Mouse (Mus musculus): ENCODE measurements around the gene Etv6. TPM values are rescaled to one million over a fixed set of nuclear protein-coding genes. Genes with fewer than 3 reads are reported as not detected.

Gene Etv6
- polyA plus RNA-seq, 1 experiment, result 16.2 TPM

GRCm38 (mm10) chr6:134158201-134158600 lies 122.7 kb downstream of the Etv6 start:
- Histone ChIP-seq H3K4me1 (ENCODE audit: control insufficient read depth, insufficient read depth, insufficient read length, low read length) (peaks cover 12% of the 10 kb centered on the region; the same call in 1 of the 2 replicates), H3K27ac (ENCODE audit: insufficient read depth, low read depth, low read length) (no peak overlapping the region), H3K4me3 (ENCODE audit: low read depth, low read length) (no peak overlapping the region), H3K36me3 (ENCODE audit: control insufficient read depth, insufficient read depth, low read length) (peaks cover 12% of the 10 kb centered on the region; the same call in 1 of the 2 replicates), H3K27me3 (ENCODE audit: control insufficient read depth, insufficient read depth, low read length) (no peaks in the 10 kb centered on the region)
- WGBS, result 39% methylated on average over 2 of the region's 2 CpGs
- TF ChIP-seq CTCF (IDR thresholded peaks at IDR 0.05; ENCODE audit: extremely low read depth, insufficient read length, insufficient replicate concordance, low read depth, low read length) (no peak), POLR2A (IDR thresholded peaks at IDR 0.05; ENCODE audit: low read depth, low read length) (no peak)

- WGBS, result 84% methylated on average over 4 of the region's 4 CpGs
Measured at GRCm38 (mm10) chr6:134159672-134160071, 124.2 kb downstream of the Etv6 start.

GRCm38 (mm10) chr6:134161040-134161439 lies 125.5 kb downstream of the Etv6 start:
- WGBS, result 57% methylated on average over 13 of the region's 13 CpGs
- no peaks in the 10 kb centered on the region for H3K27me3 ChIP-seq (ENCODE audit: control insufficient read depth, insufficient read depth, low read length)
- TF ChIP-seq CTCF (IDR thresholded peaks at IDR 0.05; ENCODE audit: extremely low read depth, insufficient read length, insufficient replicate concordance, low read depth, low read length) (no peak), POLR2A (IDR thresholded peaks at IDR 0.05; ENCODE audit: low read depth, low read length) (no peak)
- no peak overlapping the region for H3K4me3 ChIP-seq (ENCODE audit: low read depth, low read length)
- peaks cover 8% of the 10 kb centered on the region; the same call in 1 of the 2 replicates for H3K4me1 ChIP-seq (ENCODE audit: control insufficient read depth, insufficient read depth, insufficient read length, low read length)
- H3K27ac ChIP-seq (ENCODE audit: insufficient read depth, low read depth, low read length), result no peak overlapping the region
- peaks cover 14% of the 10 kb centered on the region; the same call in 1 of the 2 replicates for H3K36me3 ChIP-seq (ENCODE audit: control insufficient read depth, insufficient read depth, low read length)

More at GRCm38 (mm10) chr6:134159672-134160071, 124.2 kb downstream of the Etv6 start:
- Histone ChIP-seq H3K4me3 (ENCODE audit: low read depth, low read length) (no peak overlapping the region), H3K36me3 (ENCODE audit: control insufficient read depth, insufficient read depth, low read length) (peaks cover 12% of the 10 kb centered on the region; the same call in 1 of the 2 replicates), H3K27ac (ENCODE audit: insufficient read depth, low read depth, low read length) (no peak overlapping the region), H3K27me3 (ENCODE audit: control insufficient read depth, insufficient read depth, low read length) (no peaks in the 10 kb centered on the region), H3K4me1 (ENCODE audit: control insufficient read depth, insufficient read depth, insufficient read length, low read length) (peaks cover 9% of the 10 kb centered on the region; the same call in 1 of the 2 replicates)
- TF ChIP-seq POLR2A (IDR thresholded peaks at IDR 0.05; ENCODE audit: low read depth, low read length) (no peak), CTCF (IDR thresholded peaks at IDR 0.05; ENCODE audit: extremely low read depth, insufficient read length, insufficient replicate concordance, low read depth, low read length) (no peak)

- H3K27ac ChIP-seq (ENCODE audit: insufficient read depth, low read depth, low read length), result no peak overlapping the region
- H3K4me1 ChIP-seq (ENCODE audit: control insufficient read depth, insufficient read depth, insufficient read length, low read length), result peaks cover 4% of the 10 kb centered on the region; the same call in 1 of the 2 replicates
- 98% methylated on average over 1 of the region's 1 CpGs for whole genome bisulfite sequencing
- H3K4me3 ChIP-seq (ENCODE audit: low read depth, low read length), result no peak overlapping the region
- H3K36me3 ChIP-seq (ENCODE audit: control insufficient read depth, insufficient read depth, low read length), result peaks cover 10% of the 10 kb centered on the region; the same call in 1 of the 2 replicates
- TF ChIP-seq POLR2A (IDR thresholded peaks at IDR 0.05; ENCODE audit: low read depth, low read length), result no peak
- no peak for TF ChIP-seq CTCF (IDR thresholded peaks at IDR 0.05; ENCODE audit: extremely low read depth, insufficient read length, insufficient replicate concordance, low read depth, low read length)
- H3K27me3 ChIP-seq (ENCODE audit: control insufficient read depth, insufficient read depth, low read length), result no peaks in the 10 kb centered on the region
Measured at GRCm38 (mm10) chr6:134163346-134163745, 127.8 kb downstream of the Etv6 start.

GRCm38 (mm10) chr6:134164356-134164755 lies 128.9 kb downstream of the Etv6 start:
- WGBS, result 50% methylated on average over 8 of the region's 8 CpGs

GRCm38 (mm10) chr6:134165012-134165411 lies 129.5 kb downstream of the Etv6 start:
- peaks cover 4% of the 10 kb centered on the region; the same call in 1 of the 2 replicates for H3K4me1 ChIP-seq (ENCODE audit: control insufficient read depth, insufficient read depth, insufficient read length, low read length)
- H3K4me3 ChIP-seq (ENCODE audit: low read depth, low read length), result no peak overlapping the region
- peaks cover 10% of the 10 kb centered on the region; the same call in 1 of the 2 replicates for H3K36me3 ChIP-seq (ENCODE audit: control insufficient read depth, insufficient read depth, low read length)
- TF ChIP-seq POLR2A (IDR thresholded peaks at IDR 0.05; ENCODE audit: low read depth, low read length), result no peak
- TF ChIP-seq CTCF (IDR thresholded peaks at IDR 0.05; ENCODE audit: extremely low read depth, insufficient read length, insufficient replicate concordance, low read depth, low read length), result no peak
- H3K27me3 ChIP-seq (ENCODE audit: control insufficient read depth, insufficient read depth, low read length), result no peaks in the 10 kb centered on the region
- 78% methylated on average over 8 of the region's 8 CpGs for WGBS
- H3K27ac ChIP-seq (ENCODE audit: insufficient read depth, low read depth, low read length), result no peak overlapping the region

More at GRCm38 (mm10) chr6:134164356-134164755, 128.9 kb downstream of the Etv6 start:
- TF ChIP-seq CTCF (IDR thresholded peaks at IDR 0.05; ENCODE audit: extremely low read depth, insufficient read length, insufficient replicate concordance, low read depth, low read length), result no peak
- TF ChIP-seq POLR2A (IDR thresholded peaks at IDR 0.05; ENCODE audit: low read depth, low read length), result no peak
- Histone ChIP-seq H3K4me1 (ENCODE audit: control insufficient read depth, insufficient read depth, insufficient read length, low read length) (peaks cover 4% of the 10 kb centered on the region; the same call in 1 of the 2 replicates), H3K27me3 (ENCODE audit: control insufficient read depth, insufficient read depth, low read length) (no peaks in the 10 kb centered on the region), H3K36me3 (ENCODE audit: control insufficient read depth, insufficient read depth, low read length) (peaks cover 10% of the 10 kb centered on the region; the same call in 1 of the 2 replicates), H3K27ac (ENCODE audit: insufficient read depth, low read depth, low read length) (no peak overlapping the region), H3K4me3 (ENCODE audit: low read depth, low read length) (no peak overlapping the region)

- Histone ChIP-seq H3K27ac (ENCODE audit: insufficient read depth, low read depth, low read length) (no peak overlapping the region), H3K36me3 (ENCODE audit: control insufficient read depth, insufficient read depth, low read length) (peaks cover 2% of the 10 kb centered on the region; the same call in 1 of the 2 replicates), H3K4me1 (ENCODE audit: control insufficient read depth, insufficient read depth, insufficient read length, low read length) (peaks cover 8% of the 10 kb centered on the region), H3K4me3 (ENCODE audit: low read depth, low read length) (no peak overlapping the region), H3K27me3 (ENCODE audit: control insufficient read depth, insufficient read depth, low read length) (no peaks in the 10 kb centered on the region)
- no peak for TF ChIP-seq CTCF (IDR thresholded peaks at IDR 0.05; ENCODE audit: extremely low read depth, insufficient read length, insufficient replicate concordance, low read depth, low read length)
- no peak for TF ChIP-seq POLR2A (IDR thresholded peaks at IDR 0.05; ENCODE audit: low read depth, low read length)
- WGBS, result 71% methylated on average over 5 of the region's 5 CpGs
Measured at GRCm38 (mm10) chr6:134167963-134168362, 132.5 kb downstream of the Etv6 start.
